Mouse (Mus musculus) embryonic fibroblast, embryonic 13.5 days (primary cell): ENCODE results near the gene Tjp3. TPM values are rescaled to one million over a fixed set of nuclear protein-coding genes. Genes with fewer than 3 reads are reported as not detected.

Experiments
- H3K27ac ChIP-seq: 2 replicates; pipeline ENCODE4 v1.5.1; 2012; ENCODE audit warnings: low read length, control low read depth, inconsistent platforms; ENCODE audit not compliant: insufficient read depth
- H3K4me1 ChIP-seq: 2 replicates; pipeline ENCODE4 v1.6.1; 2011; ENCODE audit warnings: low read length; ENCODE audit not compliant: control insufficient read depth, insufficient read depth
- H3K4me3 ChIP-seq: 2 replicates; pipeline ENCODE4 v1.5.1; 2011; ENCODE audit warnings: mild to moderate bottlenecking, control low read depth, low read length; ENCODE audit not compliant: insufficient read depth
- CTCF ChIP-seq: IDR thresholded peaks from 2 replicates; pipeline ENCODE4 v1.5.1; 2011; ENCODE audit warnings: mild to moderate bottlenecking, control low read depth, low read length, moderate library complexity, borderline replicate concordance; ENCODE audit not compliant: insufficient read depth
- POLR2A ChIP-seq: IDR thresholded peaks from 2 replicates; pipeline ENCODE4 v1.6.1; 2011; ENCODE audit warnings: low read depth, mild to moderate bottlenecking, control low read depth, low read length, moderate library complexity
- polyA plus RNA-seq: library from polyadenylated mRNA; stranded (reverse); fragments of >200 nt; gene quantifications from 2 replicates; pipeline ENCODE4 v1.2.4, GENCODE M21; 2011; ENCODE audit warnings: low read depth; ENCODE audit not compliant: missing spikeins, insufficient read length

Gene Tjp3
- polyA plus RNA-seq, 1 experiment: not detected

DNA sequence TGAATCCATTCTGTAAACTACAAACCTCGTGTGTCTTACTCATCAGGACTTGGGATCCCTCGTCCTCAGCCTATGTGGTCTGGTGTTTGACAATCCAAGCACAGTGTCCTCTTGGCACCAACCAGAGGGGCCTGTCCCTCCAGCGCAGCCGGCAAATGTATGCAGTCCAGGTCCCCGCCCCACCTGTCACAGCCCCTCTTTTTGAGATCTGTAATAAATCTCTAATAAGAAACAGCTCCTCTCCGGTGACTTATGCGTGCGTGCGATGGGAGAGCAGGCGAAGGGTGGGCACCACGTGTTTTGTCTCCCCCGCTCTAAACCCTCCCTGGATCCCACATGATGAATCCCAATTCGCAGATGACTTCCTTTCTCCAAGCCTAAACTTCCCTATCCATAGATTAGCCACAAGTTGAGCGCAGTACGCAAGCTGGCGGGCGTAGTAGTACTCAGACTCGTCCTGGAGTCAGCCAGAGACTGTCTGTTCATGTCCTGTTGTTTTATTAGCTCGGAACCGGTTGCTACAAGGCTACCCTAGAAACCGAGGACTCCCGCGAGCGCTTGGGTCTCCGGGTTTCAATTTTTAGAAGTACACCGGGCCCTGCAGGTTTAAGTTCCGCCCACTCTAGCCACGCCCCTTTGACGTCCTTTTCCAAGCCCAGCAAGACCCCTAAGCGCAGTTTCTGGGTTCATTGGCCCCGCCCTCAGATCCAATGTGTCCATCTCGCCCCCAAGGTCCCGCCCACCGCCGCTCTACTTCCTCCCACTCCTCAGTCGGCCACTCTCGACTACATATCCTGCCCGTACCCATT is 28.6 kb upstream of the Tjp3 start:
- Histone ChIP-seq H3K4me1 (peaks cover 3% of the 10 kb centered on the region; the same call in 1 of the 2 replicates), H3K4me3 (peak overlapping the region; percentile 72), H3K27ac (peak overlapping the region; percentile 77)
- TF ChIP-seq POLR2A: peak; percentile 52
- TF ChIP-seq CTCF: no peak

GRCm38 (mm10) chr10:81319330-81319699 is 27.9 kb upstream of the Tjp3 start:
- Histone ChIP-seq H3K4me3 (peak overlapping the region; percentile 72), H3K27ac (peak overlapping the region; percentile 77), H3K4me1 (peaks cover 3% of the 10 kb centered on the region; the same call in 1 of the 2 replicates)
- no peak for TF ChIP-seq POLR2A
- TF ChIP-seq CTCF: no peak

GRCm38 (mm10) chr10:81318589-81319329 is 27.4 kb upstream of the Tjp3 start:
- Histone ChIP-seq H3K27ac (no peak overlapping the region; the same call in 1 of the 2 replicates), H3K4me1 (peaks cover 3% of the 10 kb centered on the region; the same call in 1 of the 2 replicates), H3K4me3 (no peak overlapping the region)
- no peak for TF ChIP-seq CTCF
- no peak for TF ChIP-seq POLR2A

DNA sequence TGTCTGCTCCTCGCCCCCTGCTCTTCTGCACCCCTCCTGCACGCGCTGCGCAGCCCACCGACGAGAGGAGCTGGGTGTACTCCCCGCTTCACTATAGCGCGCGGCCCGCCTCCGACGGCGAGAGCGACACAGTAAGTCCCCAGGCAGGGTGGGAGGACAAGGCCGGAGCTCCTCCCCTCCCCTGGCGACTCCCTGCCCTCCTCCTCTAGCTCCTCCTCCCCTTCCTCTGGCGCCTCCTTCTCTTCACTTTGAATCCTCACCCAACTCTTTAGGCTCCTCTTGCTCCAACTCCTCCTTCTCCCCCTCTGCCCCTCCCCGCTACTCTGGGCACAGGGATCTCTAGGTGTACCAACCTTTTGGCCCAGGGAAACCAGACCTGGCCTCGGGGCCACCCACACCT is 25.9 kb upstream of the Tjp3 start:
- H3K27ac ChIP-seq: no peak overlapping the region
- H3K4me1 ChIP-seq: peaks cover 3% of the 10 kb centered on the region; the same call in 1 of the 2 replicates
- H3K4me3 ChIP-seq: no peak overlapping the region
- TF ChIP-seq CTCF (no peak), POLR2A (no peak)

DNA sequence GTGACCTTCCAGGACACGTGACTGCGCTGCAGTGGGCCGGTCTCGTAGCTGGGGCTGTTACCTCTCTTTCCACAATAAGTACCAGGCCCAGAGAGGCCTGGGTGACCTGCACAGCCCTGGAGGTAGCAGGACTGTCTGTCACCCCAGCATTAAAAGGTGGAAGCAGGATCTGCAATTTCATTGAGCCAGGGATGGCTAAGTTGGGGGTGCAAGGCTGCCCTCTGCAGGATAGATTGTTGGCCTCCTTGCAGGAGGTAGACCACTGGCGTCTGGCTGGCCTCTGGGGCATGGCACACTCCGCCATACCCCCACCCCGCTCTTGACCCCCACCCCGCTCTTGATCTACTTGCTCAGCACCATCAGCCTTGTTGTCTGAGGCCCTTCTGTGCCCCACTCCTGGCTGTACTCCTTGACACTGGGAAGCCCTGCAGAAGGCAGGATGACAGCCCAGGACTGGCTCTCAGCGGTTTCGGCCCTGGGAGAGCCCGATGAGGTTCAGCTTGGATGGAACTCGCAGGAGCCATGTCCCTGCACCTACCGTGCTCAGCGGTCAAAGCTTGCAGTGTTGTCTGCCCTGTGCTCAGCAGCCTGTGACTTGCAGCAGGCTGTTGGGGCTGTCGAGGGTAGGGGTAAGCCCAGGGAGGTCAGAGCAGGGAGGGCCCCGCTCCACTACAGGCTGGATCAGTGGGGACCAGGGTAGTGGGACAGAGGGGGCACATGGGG is 25.1 kb upstream of the Tjp3 start:
- Histone ChIP-seq H3K4me3 (no peak overlapping the region), H3K27ac (no peak overlapping the region), H3K4me1 (peaks cover 3% of the 10 kb centered on the region; the same call in 1 of the 2 replicates)
- TF ChIP-seq POLR2A (no peak), CTCF (peak; percentile 60; the same call in 1 of the 2 replicates)

DNA sequence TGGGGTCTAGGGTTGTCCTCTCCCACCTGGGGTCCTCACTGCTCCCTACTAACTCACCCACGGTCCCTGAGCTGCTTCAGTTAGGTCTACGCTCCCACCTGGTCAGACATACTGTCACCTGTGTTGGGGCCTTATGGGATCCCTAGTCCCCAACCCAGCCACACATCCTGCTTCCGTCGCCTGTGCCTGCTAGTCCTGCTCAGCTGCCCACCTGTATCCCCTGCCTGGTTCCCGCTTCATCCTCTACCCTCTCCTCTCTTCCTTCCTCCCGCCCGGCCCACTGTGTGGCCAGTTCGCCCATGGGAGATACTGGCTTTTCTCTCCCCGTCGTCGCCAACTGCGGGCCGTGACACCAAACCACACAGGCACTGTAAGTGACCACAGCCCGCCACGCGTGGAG is 24.2 kb upstream of the Tjp3 start:
- no peak overlapping the region for H3K4me3 ChIP-seq
- peaks cover 3% of the 10 kb centered on the region; the same call in 1 of the 2 replicates for H3K4me1 ChIP-seq
- H3K27ac ChIP-seq: no peak overlapping the region
- no peak for TF ChIP-seq CTCF
- TF ChIP-seq POLR2A: no peak

- H3K4me3 ChIP-seq: no peak overlapping the region
- TF ChIP-seq CTCF (no peak), POLR2A (no peak)
These were observed 22.8 kb upstream of the Tjp3 start for GRCm38 (mm10) chr10:81314201-81314600.

GRCm38 (mm10) chr10:81313581-81313980 is 22.2 kb upstream of the Tjp3 start:
- Histone ChIP-seq H3K4me1 (no peaks in the 10 kb centered on the region), H3K4me3 (no peak overlapping the region), H3K27ac (no peak overlapping the region)
- TF ChIP-seq POLR2A (no peak), CTCF (no peak)

More at GRCm38 (mm10) chr10:81314201-81314600, 22.8 kb upstream of the Tjp3 start:
- Histone ChIP-seq H3K4me1 (peaks cover 3% of the 10 kb centered on the region; the same call in 1 of the 2 replicates), H3K27ac (no peak overlapping the region)

DNA sequence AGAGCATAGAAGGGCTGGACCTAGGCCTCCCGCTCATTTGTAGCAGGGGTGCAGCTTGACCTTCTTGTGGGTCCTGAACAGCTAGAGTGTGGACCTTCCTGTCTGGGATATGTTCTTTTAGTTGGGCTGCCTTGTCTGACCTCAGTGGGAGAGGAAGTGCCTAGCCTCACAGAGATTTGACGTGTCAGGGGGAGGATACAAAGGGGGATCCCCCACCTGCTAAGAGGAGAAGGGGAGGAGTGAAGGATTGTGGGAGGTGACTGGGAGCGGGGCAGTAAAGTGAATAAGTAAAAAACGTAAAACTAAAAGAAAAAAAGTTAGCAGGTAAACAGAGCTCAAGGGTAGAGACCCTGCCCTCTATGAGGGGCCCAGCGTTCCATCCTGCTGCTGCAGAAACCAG is 18.2 kb upstream of the Tjp3 start:
- Histone ChIP-seq H3K4me1 (no peaks in the 10 kb centered on the region), H3K4me3 (no peak overlapping the region), H3K27ac (no peak overlapping the region)
- no peak for TF ChIP-seq POLR2A
- TF ChIP-seq CTCF: no peak
